Mouse (Mus musculus): ENCODE results near the gene Scyl1. TPM values are rescaled to one million over a fixed set of nuclear protein-coding genes. Genes with fewer than 3 reads are reported as not detected.

Scyl1 gene
- total and polyA plus RNA-seq, 3 experiments, result 106 to 125 (median 109) TPM

GRCm38 (mm10) chr19:5803041-5803880, 32.0 kb upstream of the Scyl1 start:
- DNase-seq, result peak; percentile 100

GRCm38 (mm10) chr19:5802787-5803040, 31.5 kb upstream of the Scyl1 start:
- no peak for DNase-seq

GRCm38 (mm10) chr19:5802011-5802786, 31.0 kb upstream of the Scyl1 start:
- DNase-seq, result peak; percentile 96

- no peak for DNase-seq
Observed at GRCm38 (mm10) chr19:5801432-5801964, 30.3 kb upstream of the Scyl1 start.

GRCm38 (mm10) chr19:5800632-5801431, 29.6 kb upstream of the Scyl1 start:
- peak; percentile 36 for DNase-seq

GRCm38 (mm10) chr19:5800350-5800631, 29.1 kb upstream of the Scyl1 start:
- no peak for DNase-seq

GRCm38 (mm10) chr19:5799566-5800349, 28.5 kb upstream of the Scyl1 start:
- peak; percentile 66 for DNase-seq

GRCm38 (mm10) chr19:5798700-5799479, 27.7 kb upstream of the Scyl1 start:
- peak; percentile 43 for DNase-seq

- DNase-seq, result peak; percentile 31
Observed at GRCm38 (mm10) chr19:5797381-5798111, 26.3 kb upstream of the Scyl1 start.

- peak; percentile 35 for DNase-seq
Observed at GRCm38 (mm10) chr19:5796573-5797111, 25.4 kb upstream of the Scyl1 start.

GRCm38 (mm10) chr19:5795668-5796572, 24.7 kb upstream of the Scyl1 start:
- DNase-seq, result peak; percentile 48

- peak; percentile 72 for DNase-seq
Observed at GRCm38 (mm10) chr19:5794771-5795576, 23.8 kb upstream of the Scyl1 start.

GRCm38 (mm10) chr19:5793917-5794770, 22.9 kb upstream of the Scyl1 start:
- DNase-seq, result peak; percentile 68

GRCm38 (mm10) chr19:5793116-5793515, 21.9 kb upstream of the Scyl1 start:
- peak; percentile 63 for DNase-seq

- no peak for DNase-seq
Observed at GRCm38 (mm10) chr19:5791329-5791728, 20.1 kb upstream of the Scyl1 start.

GRCm38 (mm10) chr19:5789066-5789465, 17.8 kb upstream of the Scyl1 start:
- no peak for DNase-seq

- no peak for DNase-seq
Observed at GRCm38 (mm10) chr19:5788620-5789019, 17.4 kb upstream of the Scyl1 start.

Data from adrenal gland, adult 2 months (tissue).